Mouse (Mus musculus): ENCODE measurements around the gene Tusc1. TPM values are rescaled to one million over a fixed set of nuclear protein-coding genes. Genes with fewer than 3 reads are reported as not detected.

The Tusc1 gene
- polyA plus RNA-seq (2014; fragmentation: Illumina TruSeq; extraction: RNeasy Lipid Tissue Mini Kit (QIAGEN cat#74804); ENCODE audit: low read depth, low replicate concordance) = 17.0 TPM

GRCm38 (mm10) chr4:93335118-93336003 lies at the start of gene Tusc1:
TSS of gene Tusc1 (minus strand) at chr4:93335511.

Data from adrenal gland, adult 10 weeks (tissue).